Mouse (Mus musculus) T-helper 2 cell (primary cell): Measurements from ENCODE around the gene Olfr372.

Source experiments
- in situ Hi-C: fragments of 300-600 bp; cut with MboI, MseI; formaldehyde crosslinking; loops from one replicate; pipeline ENCODE4 v1.15.1; 2025; ENCODE audit warnings: high pct_unique_total_duplicates

Gene Olfr372

GRCm38 (mm10) chr8:72096721-72097120 is 55.7 kb downstream of the Olfr372 start:
- in situ Hi-C loops, result loop anchor here (5.0 kb wide), 1 partner anchor 39 kb away; no protein-coding TSS in a partner anchor

GRCm38 (mm10) chr8:72099377-72100103 is 58.5 kb downstream of the Olfr372 start:
- in situ Hi-C loops, result loop anchor here (5.0 kb wide), 1 partner anchor 42 kb away; no protein-coding TSS in a partner anchor

- in situ Hi-C loops, result no loop called here
Observed at GRCm38 (mm10) chr8:72105165-72105564, 64.1 kb downstream of the Olfr372 start.

GRCm38 (mm10) chr8:72106740-72107139 is 65.7 kb downstream of the Olfr372 start, which contains the start of gene Olfr374:
Gene Olfr374, plus strand, starts transcription at chr8:72107040.
- in situ Hi-C loops, result no loop called here
